Mouse (Mus musculus) hindbrain, embryonic 10.5 days (tissue): ENCODE data around the gene Sars. TPM values are rescaled to one million over a fixed set of nuclear protein-coding genes. Genes with fewer than 3 reads are reported as not detected.

Experiments used
- DNase-seq: peaks from one replicate; pipeline ENCODE4 v3.0.0-alpha.2; 2017; ENCODE audit warnings: low spot score
- H3K27ac ChIP-seq: fragments of 300-500 bp; sonication (generic); 2 replicates; pipeline ENCODE4 v1.5.1; 2016; ENCODE audit warnings: mild to moderate bottlenecking, moderate library complexity
- H3K27me3 ChIP-seq: fragments of 300-500 bp; sonication (generic); 2 replicates; pipeline ENCODE4 v1.6.1; 2016; ENCODE audit warnings: mild to moderate bottlenecking; ENCODE audit not compliant: poor library complexity, insufficient read depth, severe bottlenecking
- H3K36me3 ChIP-seq: fragments of 300-500 bp; sonication (generic); 2 replicates; pipeline ENCODE4 v1.6.1; 2016; ENCODE audit warnings: mild to moderate bottlenecking, moderate library complexity
- H3K4me1 ChIP-seq: fragments of 300-500 bp; sonication (generic); replicated peaks from 2 replicates; pipeline ENCODE4 v1.6.1; 2016; ENCODE audit warnings: mild to moderate bottlenecking
- H3K4me3 ChIP-seq: fragments of 300-500 bp; sonication (generic); 2 replicates; pipeline ENCODE4 v1.5.1; 2016; ENCODE audit warnings: mild to moderate bottlenecking, moderate library complexity
- H3K9me3 ChIP-seq: fragments of 300-500 bp; sonication (generic); 2 replicates; pipeline ENCODE4 v1.6.1; 2016; ENCODE audit warnings: mild to moderate bottlenecking, moderate library complexity
- WGBS: fragments of 180-500 bp; shearing (Covaris S2); methylation state at CpG from one replicate; pipeline ENCODE4 v1.1.7; 2016; 5-methylcytosine and 5-hydroxymethylcytosine counted together
- polyA plus RNA-seq: library from polyadenylated mRNA; unstranded; fragments of >200 nt; fragmentation: Nextera tagmentation; extraction: Ambion mirVana; gene quantifications from 2 replicates; pipeline ENCODE4 v1.2.1, GENCODE M21; 2016

Gene Sars
- polyA plus RNA-seq, 1 experiment from 2014 or later, result 177 TPM

DNA sequence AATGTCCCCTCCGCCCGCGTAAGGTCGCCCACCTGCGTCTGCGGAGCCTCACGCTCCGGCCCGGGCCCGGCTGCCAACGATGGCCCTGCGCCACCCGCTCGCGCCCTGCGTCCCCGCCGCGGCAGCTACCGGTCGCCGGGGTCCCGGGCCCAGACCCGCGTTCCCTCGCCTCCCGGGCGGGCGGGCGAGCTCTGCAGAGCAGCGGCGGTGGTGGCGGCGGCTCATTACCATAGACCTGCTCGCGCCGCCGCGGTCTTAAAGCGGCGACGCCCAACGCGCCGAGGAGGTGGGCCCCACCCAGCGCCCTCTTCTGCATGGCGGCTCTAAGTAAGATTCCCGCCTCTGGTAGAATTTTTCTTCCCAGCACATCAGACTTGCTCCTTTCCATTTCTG is 29.2 kb downstream of the Sars start:
- Histone ChIP-seq H3K4me1 (peaks cover 59% of the 10 kb centered on the region), H3K9me3 (peaks cover 25% of the 10 kb centered on the region), H3K27ac (peak overlapping the region; percentile 99), H3K36me3 (peaks cover 44% of the 10 kb centered on the region), H3K27me3 (peaks cover 25% of the 10 kb centered on the region), H3K4me3 (peak overlapping the region; percentile 96)
- peak; percentile 86 for DNase-seq
- under 1% methylated on average over 48 of the region's 48 CpGs for WGBS

DNA sequence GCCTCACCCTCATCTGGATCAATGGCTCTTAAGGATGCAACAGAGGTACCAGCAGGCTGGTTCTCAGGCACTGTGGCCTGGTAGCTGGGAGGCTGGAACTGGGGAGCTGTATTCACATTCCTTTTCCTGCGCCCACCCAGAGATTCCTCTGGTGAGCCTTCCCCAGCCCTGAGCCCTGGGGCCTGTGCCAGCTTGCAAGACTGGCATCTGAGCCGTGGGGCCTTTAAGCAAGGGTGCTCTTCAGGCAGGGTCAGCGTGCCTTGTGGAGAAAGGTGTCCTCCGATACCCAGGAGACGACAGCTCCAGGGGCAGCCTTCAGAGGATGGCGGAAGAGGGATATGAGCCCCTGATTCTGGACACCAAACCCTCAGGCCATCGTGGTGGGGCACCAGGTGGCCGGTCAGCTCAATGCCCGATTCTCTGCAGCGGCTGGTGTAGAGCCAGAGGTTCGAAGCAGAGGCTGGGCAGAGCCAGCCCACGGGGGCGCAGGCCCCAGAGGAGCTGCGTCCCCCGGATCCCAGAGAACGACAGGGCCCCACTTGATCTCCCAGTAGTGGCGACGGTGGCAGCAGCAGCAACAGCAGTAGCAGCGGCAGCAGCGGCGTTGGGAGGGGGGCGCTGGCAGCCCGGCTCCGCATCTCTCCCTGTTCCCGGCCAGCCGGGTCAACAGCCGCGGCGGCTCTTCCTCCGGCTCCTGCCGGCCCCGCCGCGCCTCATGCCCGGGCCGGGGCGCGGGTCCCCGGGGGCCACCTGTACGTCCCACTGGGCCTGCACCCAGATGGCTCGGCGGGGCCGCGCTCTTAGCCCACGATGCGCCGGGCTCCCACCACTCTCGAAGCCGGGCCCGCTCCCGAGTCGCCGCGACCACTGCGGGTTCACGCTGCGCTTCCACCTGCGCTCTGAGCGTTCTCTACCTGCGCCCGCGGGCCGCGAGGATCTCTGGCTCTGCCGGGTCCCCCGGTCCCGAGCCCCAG is 29.9 kb downstream of the Sars start, which contains the start of gene Celsr2:
Gene Celsr2 (minus strand): TSS at position 696 of the 974 bp plus-strand sequence.
- peaks cover 66% of the 10 kb centered on the region for H3K4me1 ChIP-seq
- peaks cover 48% of the 10 kb centered on the region for H3K36me3 ChIP-seq
- peak within 1 kb of the TSS; percentile 99 for H3K27ac ChIP-seq
- peak within 1 kb of the TSS; percentile 96 for H3K4me3 ChIP-seq
- 5% methylated on average over 67 of the region's 67 CpGs for WGBS
- peak; percentile 64 for DNase-seq
- H3K9me3 ChIP-seq, result peaks cover 25% of the 10 kb centered on the region
- H3K27me3 ChIP-seq, result peaks cover 25% of the 10 kb centered on the region

DNA sequence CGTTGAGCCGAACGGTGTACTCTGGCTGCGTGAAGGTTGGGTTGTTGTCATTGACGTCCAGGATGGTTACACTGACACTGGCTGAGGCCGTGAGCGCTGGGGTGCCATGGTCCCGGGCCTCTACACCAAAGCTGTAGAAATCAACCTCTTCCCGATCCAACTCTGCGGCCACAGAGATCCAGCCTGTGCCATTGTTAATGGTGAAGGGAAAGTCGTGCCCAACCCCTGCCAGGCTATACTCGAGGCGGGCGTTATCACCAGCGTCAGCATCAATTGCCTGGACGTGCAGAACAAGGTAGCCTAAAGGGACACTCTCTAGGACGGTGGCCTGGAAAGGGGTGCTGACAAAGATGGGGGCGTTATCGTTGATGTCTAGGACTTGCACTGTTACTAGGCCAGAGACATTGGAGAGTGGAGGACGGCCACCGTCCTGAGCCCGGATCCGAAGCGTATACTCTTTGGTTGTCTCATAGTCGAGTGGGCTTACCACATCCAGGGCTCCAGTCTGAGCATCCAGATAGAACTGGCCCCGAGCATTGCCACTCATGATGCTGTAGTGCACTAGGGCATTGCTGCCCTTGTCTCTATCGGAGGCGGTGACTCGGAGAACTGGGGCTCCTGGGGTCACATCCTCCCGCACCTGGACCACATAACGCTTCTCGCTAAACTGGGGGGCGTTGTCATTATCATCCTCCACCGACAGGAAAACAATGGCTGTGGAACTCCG is 31.2 kb downstream of the Sars start:
- Histone ChIP-seq H3K36me3 (peaks cover 61% of the 10 kb centered on the region), H3K27me3 (peaks cover 25% of the 10 kb centered on the region), H3K4me1 (peaks cover 79% of the 10 kb centered on the region), H3K27ac (peak overlapping the region; percentile 99; the same call in 1 of the 2 replicates), H3K4me3 (peak overlapping the region; percentile 96), H3K9me3 (peaks cover 25% of the 10 kb centered on the region)
- DNase-seq, result no peak
- WGBS, result 96% methylated on average over 35 of the region's 35 CpGs

DNA sequence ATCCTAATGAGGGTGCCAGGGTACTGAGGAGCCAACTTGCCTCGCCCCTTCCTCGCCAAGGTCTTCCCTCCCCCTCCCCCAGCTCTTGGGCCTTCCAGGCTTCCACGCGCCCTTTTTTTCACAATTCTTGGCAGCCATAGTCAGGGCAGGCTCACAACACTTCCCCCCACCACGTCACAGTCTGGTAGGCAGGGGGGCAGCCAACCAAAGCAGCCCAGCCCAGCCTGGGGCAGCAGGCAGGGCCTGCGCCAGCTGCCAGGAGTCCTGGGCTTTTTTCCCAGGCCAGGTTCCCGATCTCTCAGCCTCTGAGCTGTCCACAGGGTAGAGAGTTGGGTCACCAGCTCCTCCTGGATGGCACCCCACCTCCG is 33.3 kb downstream of the Sars start:
- Histone ChIP-seq H3K36me3 (peaks cover 82% of the 10 kb centered on the region), H3K27me3 (peaks cover 8% of the 10 kb centered on the region), H3K27ac (peak overlapping the region; percentile 98), H3K4me1 (peaks cover 93% of the 10 kb centered on the region), H3K9me3 (peaks cover 25% of the 10 kb centered on the region), H3K4me3 (peak overlapping the region; percentile 96)
- WGBS, result 36% methylated on average over 8 of the region's 8 CpGs
- DNase-seq, result no peak

DNA sequence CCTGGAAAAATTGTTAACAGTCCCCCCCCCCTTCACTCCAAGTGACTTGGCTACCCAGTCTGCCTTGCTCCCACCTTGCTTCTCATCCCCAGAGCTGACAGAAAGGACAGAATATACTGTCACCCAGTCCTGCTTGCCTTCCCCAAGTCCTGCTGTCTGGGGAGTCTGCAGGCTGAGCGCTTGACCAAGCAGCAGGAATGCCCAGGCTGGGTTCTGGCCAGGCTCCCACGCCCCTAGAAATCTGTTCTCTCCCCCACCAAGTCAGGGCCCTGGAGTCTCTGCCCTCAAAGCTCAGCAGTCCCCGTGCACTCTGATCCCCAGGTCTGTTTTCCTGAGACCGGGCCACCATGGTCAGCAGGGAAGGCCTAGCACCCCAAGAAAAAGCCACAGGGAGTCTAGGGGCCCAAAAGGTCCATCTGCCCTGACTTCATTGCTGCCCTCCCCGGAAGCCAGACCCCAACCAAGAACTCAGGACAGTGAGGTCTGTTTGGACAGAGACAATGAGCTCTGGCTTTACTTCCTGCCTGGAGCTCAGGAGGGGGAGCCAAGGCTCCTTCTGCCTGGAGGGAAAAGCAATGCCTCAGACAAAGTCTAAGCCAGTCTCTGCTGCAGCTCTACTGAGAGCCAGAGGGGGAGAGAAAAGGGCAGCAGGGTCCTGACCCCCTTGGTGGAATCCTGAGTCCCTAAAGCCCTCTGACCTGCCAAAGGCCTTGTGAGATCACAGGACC is 33.8 kb downstream of the Sars start:
- Histone ChIP-seq H3K27me3 (peaks cover 2% of the 10 kb centered on the region), H3K27ac (peak overlapping the region; percentile 98), H3K4me3 (peak overlapping the region; percentile 96), H3K36me3 (peaks cover 87% of the 10 kb centered on the region), H3K4me1 (peaks cover 96% of the 10 kb centered on the region), H3K9me3 (peaks cover 25% of the 10 kb centered on the region)
- peak; percentile 55 for DNase-seq
- 16% methylated on average over 5 of the region's 5 CpGs for WGBS

DNA sequence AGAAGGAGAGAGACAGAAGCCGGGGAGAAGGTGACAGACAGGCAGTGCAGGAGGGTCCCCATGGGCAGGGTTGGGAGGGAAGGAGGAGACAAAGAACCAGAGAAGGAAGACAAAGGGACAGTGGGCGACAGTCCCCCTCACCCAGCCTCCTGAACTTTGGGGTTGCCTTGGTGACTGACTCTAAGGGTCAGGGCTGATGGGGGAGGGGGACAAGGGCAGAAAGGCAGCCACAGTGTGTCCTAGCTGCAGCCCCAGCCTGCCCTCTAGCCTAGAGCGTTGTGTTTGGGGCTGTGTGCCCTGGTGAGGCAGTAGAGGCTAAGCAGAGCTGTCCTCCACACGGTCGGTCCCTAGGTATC is 34.7 kb downstream of the Sars start:
- DNase-seq, result peak; percentile 89
- H3K36me3 ChIP-seq, result peaks cover 96% of the 10 kb centered on the region
- peaks cover 96% of the 10 kb centered on the region for H3K4me1 ChIP-seq
- peak overlapping the region; percentile 96 for H3K4me3 ChIP-seq
- H3K9me3 ChIP-seq, result peaks cover 25% of the 10 kb centered on the region
- no peaks in the 10 kb centered on the region for H3K27me3 ChIP-seq
- 12% methylated on average over 5 of the region's 5 CpGs for WGBS
- peak overlapping the region; percentile 98 for H3K27ac ChIP-seq

DNA sequence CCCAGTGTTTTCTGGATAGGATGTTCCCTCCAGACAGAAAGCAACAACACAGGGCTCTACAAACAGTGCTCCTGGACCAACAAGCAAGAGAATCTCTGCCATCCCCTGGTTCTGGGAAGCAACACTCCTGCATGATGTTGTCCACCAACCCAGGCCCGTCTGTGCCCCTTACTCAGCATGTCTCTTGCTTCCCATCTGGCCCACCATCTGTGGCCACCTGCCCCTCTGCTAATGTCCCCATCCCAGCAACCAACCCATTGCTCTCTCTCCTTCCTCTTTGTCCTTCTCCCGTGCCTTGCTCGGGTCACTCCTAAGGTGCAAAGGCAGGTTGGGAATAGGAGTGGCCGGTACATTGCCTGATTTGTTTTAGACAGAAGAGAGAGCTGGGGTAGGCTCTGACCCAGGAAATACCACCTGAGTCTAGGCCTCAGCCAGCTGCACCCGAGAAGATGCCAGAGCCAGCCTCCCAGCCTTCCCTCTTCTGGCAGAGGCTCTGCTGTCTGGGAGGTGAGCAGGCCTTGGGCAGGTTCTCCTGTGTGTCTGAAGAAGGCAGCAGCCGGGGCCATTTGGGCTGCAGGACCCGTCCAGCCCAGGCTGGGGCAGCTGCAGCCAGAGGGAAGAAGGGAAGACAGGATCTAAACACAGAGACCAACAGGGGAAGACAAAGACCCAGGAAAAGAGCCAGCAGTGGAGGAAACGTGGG is 35.2 kb downstream of the Sars start:
- DNase-seq, result peak; percentile 59
- 23% methylated on average over 8 of the region's 8 CpGs for WGBS
- Histone ChIP-seq H3K27ac (peak overlapping the region; percentile 98), H3K4me3 (peak overlapping the region; percentile 96), H3K9me3 (peaks cover 25% of the 10 kb centered on the region), H3K4me1 (peaks cover 96% of the 10 kb centered on the region), H3K36me3 (peaks cover 97% of the 10 kb centered on the region), H3K27me3 (no peaks in the 10 kb centered on the region)

DNA sequence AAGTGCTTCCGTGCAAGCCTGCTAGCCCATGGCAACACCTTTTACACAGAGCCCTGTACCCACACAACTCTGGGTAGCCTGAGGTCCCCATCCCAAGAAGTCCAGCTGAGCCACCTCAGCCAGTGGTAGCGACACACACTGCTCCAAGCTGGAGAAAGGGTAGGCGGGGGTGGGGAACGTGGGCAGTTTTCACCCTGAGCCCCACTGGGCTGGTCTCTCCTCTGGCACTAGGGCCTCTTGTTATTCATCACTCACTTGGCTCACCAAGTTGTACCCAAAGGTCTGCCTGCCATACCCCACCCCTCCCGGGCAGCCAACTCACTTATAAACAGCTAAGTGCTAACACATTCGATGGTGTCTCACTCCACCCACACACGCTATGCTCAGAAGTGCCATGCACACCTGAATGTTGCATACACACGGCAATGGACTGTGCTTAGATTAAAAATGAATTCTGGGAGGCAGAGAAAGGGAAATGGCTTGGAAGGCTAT is 36.4 kb downstream of the Sars start:
- Histone ChIP-seq H3K4me3 (peak overlapping the region; percentile 96), H3K4me1 (peaks cover 98% of the 10 kb centered on the region), H3K9me3 (peaks cover 12% of the 10 kb centered on the region), H3K27me3 (0 out of 2 replicates have a peak, but pooled peaks cover 1% of the 10 kb centered on the region), H3K36me3 (peaks cover 97% of the 10 kb centered on the region), H3K27ac (peak overlapping the region; percentile 98)
- no peak for DNase-seq
- 88% methylated on average over 8 of the region's 8 CpGs for WGBS

DNA sequence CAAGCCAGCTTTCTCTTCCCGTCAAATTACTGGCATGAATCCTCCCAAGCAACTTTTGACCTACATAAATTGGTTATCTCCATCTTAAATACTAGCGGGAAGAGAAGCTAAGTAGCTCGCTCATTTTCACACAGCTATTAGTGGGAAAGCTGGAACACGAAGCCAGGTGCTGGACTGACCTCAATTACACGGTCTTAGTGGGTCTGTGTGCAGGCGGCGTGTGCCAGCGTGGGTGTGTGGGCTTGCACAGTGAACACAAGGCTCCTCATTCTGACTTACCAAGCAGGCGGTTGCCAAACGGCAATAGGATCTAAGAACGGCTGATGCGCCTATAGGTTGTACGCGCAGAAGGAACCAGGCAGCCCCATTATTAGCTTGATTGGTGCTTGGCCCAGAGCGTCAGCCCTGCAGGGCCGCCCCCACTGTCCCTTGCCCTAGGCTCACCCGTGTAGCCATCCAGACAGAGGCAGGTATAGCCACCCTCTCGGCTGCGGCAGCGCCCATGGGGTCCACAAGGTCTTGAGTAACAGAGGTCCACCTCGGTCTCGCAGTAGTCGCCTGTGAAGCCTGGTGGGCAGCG is 38.6 kb downstream of the Sars start:
- Histone ChIP-seq H3K9me3 (no peaks in the 10 kb centered on the region), H3K4me3 (peak overlapping the region; percentile 36; the same call in 1 of the 2 replicates), H3K27ac (peak overlapping the region; percentile 90), H3K36me3 (peaks cover 97% of the 10 kb centered on the region), H3K4me1 (peaks cover 100% of the 10 kb centered on the region), H3K27me3 (0 out of 2 replicates have a peak, but pooled peaks cover 7% of the 10 kb centered on the region)
- 78% methylated on average over 24 of the region's 24 CpGs for WGBS
- DNase-seq, result no peak

DNA sequence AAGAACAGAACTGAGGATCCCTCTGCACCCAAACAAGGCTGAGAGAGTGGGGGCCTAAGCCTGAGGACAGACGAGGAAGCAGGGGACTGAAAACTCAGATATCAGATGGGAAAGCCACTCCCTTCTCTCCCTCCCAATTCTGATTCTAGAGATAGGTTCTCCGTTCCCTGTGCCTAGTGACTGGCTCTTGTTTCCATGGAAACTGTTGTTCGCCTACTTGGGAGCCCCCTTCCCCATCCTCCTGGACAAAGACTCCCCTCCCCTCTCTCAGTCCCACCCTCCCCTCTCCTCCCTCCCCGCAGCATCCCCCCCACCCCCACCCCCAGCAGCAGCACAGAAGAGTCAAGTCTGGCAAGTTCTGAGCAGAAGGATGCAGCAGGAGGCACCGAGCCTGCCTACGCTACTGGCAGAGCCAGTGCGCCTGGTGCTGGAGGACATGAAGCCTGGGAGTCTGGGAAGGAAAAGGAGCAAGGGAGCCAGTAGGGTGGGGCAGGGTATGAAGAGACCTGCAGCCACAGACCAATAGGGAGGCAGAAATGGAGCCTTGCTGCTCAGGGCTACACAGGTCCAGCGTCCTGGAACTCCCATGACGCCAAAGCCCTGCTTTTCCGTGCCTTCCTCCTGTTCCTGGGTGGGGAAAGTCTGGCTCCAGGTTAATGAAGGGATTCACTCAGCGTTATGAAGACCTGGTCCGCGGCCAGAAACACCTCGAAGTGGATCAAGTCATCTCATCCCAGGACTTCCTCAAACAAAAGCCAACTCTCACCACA is 39.3 kb downstream of the Sars start:
- Histone ChIP-seq H3K4me1 (peaks cover 94% of the 10 kb centered on the region), H3K36me3 (peaks cover 97% of the 10 kb centered on the region), H3K9me3 (no peaks in the 10 kb centered on the region), H3K4me3 (peak overlapping the region; percentile 36), H3K27me3 (0 out of 2 replicates have a peak, but pooled peaks cover 7% of the 10 kb centered on the region), H3K27ac (peak overlapping the region; percentile 90)
- peak; percentile 67 for DNase-seq
- 32% methylated on average over 14 of the region's 14 CpGs for WGBS

DNA sequence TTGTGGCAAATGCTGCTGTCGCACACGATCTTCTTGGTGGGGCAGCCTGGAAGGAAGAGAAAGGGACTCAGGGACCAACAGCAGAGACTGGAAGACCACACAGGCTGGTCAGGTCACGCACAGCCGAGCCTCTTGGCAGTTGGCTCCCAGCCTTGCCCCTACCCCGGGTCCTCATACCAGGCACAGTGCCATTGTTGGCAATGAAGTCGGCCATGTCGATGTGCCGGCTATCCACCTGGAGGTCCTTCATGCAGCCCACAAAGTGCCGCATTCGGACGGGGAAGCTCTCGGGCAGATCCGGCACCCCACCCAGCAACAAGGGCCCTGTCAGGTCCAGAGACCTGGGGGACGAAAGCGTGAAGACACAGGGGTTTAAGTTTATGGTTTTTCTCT is 42.5 kb downstream of the Sars start:
- no peak for DNase-seq
- WGBS, result 85% methylated on average over 15 of the region's 15 CpGs
- Histone ChIP-seq H3K27me3 (0 out of 2 replicates have a peak, but pooled peaks cover 7% of the 10 kb centered on the region), H3K27ac (peak overlapping the region; percentile 68), H3K36me3 (peaks cover 100% of the 10 kb centered on the region), H3K9me3 (no peaks in the 10 kb centered on the region), H3K4me3 (no peak overlapping the region), H3K4me1 (peaks cover 62% of the 10 kb centered on the region)
